Mouse (Mus musculus) urinary bladder, postnatal 10 days (tissue): ENCODE results near the gene Ctla4.

Experiments
- DNase-seq: peaks from one replicate; pipeline ENCODE4 v3.0.0; 2022; ENCODE audit warnings: low spot score

Gene Ctla4

GRCm38 (mm10) chr1:60961080-60961479 is 74.3 kb downstream of the Ctla4 start:
- DNase-seq: no peak

- no peak for DNase-seq
Measured at GRCm38 (mm10) chr1:60962095-60962494, 75.3 kb downstream of the Ctla4 start.
